Mouse (Mus musculus): ENCODE measurements around the gene Pjvk. TPM values are rescaled to one million over a fixed set of nuclear protein-coding genes. Genes with fewer than 3 reads are reported as not detected.

The Pjvk gene
- polyA plus RNA-seq, 1 experiment from 2014 or later, result 0.45 TPM

DNA sequence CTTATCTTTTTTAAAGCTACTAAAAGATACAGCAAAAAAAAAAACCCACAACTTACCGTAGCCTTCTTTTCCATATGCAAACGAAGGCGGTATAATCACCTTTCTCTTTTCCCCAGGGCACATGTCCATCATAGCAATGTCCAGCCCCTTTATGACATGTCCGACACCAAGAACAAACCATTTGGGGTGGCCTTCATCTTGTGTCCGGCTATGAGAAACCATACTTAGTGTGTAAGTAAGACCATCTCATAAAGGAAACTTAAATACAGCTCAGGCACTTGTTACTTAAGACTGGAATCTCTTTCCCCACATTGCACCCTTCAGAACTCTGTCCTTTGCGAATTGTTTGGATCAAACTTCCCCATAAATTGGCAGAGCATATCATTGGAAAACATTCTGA, 23.4 kb downstream of the Pjvk start:
- peak overlapping the region; percentile 69 for H3K4me2 ChIP-seq
- peak overlapping the region; percentile 56 for H3K4me3 ChIP-seq
- H3K27me3 ChIP-seq, result no peaks in the 10 kb centered on the region
- H3K27ac ChIP-seq, result 0 out of 2 replicates have a peak overlapping the region, but pooled peaks have one; percentile 83
- H3K9ac ChIP-seq, result peak overlapping the region; percentile 76
- peaks cover 11% of the 10 kb centered on the region; the same call in 1 of the 2 replicates for H3K36me3 ChIP-seq
- peaks cover 21% of the 10 kb centered on the region for H3K4me1 ChIP-seq
- WGBS, result 89% methylated on average over 6 of the region's 6 CpGs
- no peaks in the 10 kb centered on the region for H3K9me3 ChIP-seq
- no peak for ATAC-seq (ENCODE audit: insufficient number of reproducible peaks, insufficient read depth, low FRiP score, low TSS enrichment, low read depth)

DNA sequence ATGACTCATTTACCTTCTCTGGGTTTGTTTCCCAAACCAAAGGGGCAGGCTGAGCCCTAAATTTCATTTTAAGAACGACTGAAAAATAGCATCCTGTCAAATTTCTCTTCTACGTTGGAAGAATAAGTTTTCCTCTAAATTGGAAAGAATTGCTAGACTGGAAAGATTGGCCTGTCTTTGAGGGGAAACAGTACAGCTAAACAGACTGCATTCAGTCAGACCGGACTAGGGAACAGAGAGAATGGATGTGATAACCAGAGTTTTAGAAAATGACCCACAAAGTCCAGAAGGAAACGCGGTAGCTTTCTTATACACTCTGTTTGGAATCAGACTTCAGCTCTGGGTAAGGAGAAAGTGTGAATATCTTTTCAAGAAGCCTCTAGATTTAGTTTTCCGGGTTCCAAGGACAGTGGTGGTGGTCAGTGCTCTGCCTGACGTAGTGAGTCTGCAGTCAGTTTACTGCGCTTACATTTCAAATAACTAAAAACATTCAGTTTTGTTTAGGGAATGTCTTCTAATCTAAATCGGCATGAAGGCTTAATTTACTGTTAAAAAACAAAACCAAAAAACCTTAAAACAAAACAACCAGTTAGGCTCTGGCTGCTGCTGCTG, 24.0 kb downstream of the Pjvk start:
- no peaks in the 10 kb centered on the region for H3K9me3 ChIP-seq
- peak overlapping the region; percentile 56 for H3K4me3 ChIP-seq
- no peaks in the 10 kb centered on the region for H3K27me3 ChIP-seq
- H3K4me1 ChIP-seq, result peaks cover 24% of the 10 kb centered on the region
- peak overlapping the region; percentile 69 for H3K4me2 ChIP-seq
- peak overlapping the region; percentile 83 for H3K27ac ChIP-seq
- H3K9ac ChIP-seq, result peak overlapping the region; percentile 76
- peaks cover 6% of the 10 kb centered on the region; the same call in 1 of the 2 replicates for H3K36me3 ChIP-seq
- no peak for ATAC-seq (ENCODE audit: insufficient number of reproducible peaks, insufficient read depth, low FRiP score, low TSS enrichment, low read depth)
- 20% methylated on average over 9 of the region's 9 CpGs for WGBS

DNA sequence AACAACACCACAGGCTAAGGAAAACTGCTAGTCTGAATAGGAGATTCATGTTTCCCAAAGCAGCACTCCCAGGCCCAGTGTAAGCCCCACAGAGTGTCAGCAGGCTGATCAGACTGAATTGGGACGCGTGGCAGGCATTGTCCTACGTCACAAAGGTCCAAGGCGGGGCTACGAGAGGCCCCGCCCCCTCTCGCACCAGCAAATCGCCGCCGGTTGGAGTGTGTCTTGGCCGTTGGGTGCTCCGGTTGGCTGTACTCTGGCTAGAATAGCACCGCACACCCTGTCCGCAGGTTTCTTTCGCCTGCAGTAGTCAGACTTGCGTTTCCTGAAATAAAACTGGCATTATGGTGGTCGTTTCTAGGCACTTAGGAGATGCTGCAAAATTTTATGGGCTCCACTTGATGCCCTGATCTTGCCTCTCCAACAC, 24.7 kb downstream of the Pjvk start, which contains the start of gene Fkbp7:
TSS of gene Fkbp7 (minus strand) at position 151 of the 427 bp plus-strand sequence.
- Histone ChIP-seq H3K9me3 (no peaks in the 10 kb centered on the region), H3K27ac (peak within 1 kb of the TSS; percentile 83), H3K27me3 (no peaks in the 10 kb centered on the region), H3K4me3 (peak within 1 kb of the TSS; percentile 56), H3K36me3 (peaks cover 4% of the 10 kb centered on the region; the same call in 1 of the 2 replicates), H3K4me1 (peaks cover 26% of the 10 kb centered on the region), H3K4me2 (peak within 1 kb of the TSS; percentile 69), H3K9ac (peak within 1 kb of the TSS; percentile 76)
- WGBS, result under 1% methylated on average over 17 of the region's 17 CpGs
- peak; percentile 92 for ATAC-seq (ENCODE audit: insufficient number of reproducible peaks, insufficient read depth, low FRiP score, low TSS enrichment, low read depth)

DNA sequence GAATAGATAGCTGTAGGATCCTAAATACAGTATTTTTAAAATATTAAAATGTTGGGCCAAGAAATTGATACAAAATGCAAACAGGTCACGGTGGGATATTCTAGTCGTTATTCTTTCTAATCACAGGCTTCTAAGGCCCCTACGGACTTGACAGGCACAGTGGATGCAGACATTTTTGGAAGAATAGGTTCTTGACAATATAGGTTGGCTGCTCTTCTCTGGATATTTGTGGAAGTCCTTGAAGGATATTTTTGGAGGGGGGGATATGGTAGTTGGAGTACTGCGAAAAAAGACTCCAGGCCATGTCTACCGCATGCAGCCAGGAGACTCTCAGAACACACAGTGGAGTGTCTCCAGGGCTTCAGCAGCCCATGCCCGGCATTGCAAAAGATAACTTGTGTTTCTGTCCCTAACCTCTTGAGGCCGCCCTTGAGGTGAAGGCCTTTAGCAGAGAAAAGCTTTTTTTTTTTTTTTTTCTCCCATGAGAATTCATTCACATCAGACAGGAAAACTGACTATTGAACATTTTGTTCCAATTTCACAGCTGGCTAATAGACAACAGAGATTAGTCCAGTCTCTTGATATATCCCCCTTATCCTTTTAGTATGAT, 25.3 kb downstream of the Pjvk start:
- no peak overlapping the region for H3K9ac ChIP-seq
- H3K36me3 ChIP-seq, result peaks cover 5% of the 10 kb centered on the region
- no peak for ATAC-seq (ENCODE audit: insufficient number of reproducible peaks, insufficient read depth, low FRiP score, low TSS enrichment, low read depth)
- H3K27ac ChIP-seq, result peak overlapping the region; percentile 83; the same call in 1 of the 2 replicates
- 35% methylated on average over 7 of the region's 7 CpGs for WGBS
- H3K4me1 ChIP-seq, result peaks cover 26% of the 10 kb centered on the region
- H3K9me3 ChIP-seq, result no peaks in the 10 kb centered on the region
- peak overlapping the region; percentile 69 for H3K4me2 ChIP-seq
- H3K4me3 ChIP-seq, result peak overlapping the region; percentile 56
- H3K27me3 ChIP-seq, result no peaks in the 10 kb centered on the region

DNA sequence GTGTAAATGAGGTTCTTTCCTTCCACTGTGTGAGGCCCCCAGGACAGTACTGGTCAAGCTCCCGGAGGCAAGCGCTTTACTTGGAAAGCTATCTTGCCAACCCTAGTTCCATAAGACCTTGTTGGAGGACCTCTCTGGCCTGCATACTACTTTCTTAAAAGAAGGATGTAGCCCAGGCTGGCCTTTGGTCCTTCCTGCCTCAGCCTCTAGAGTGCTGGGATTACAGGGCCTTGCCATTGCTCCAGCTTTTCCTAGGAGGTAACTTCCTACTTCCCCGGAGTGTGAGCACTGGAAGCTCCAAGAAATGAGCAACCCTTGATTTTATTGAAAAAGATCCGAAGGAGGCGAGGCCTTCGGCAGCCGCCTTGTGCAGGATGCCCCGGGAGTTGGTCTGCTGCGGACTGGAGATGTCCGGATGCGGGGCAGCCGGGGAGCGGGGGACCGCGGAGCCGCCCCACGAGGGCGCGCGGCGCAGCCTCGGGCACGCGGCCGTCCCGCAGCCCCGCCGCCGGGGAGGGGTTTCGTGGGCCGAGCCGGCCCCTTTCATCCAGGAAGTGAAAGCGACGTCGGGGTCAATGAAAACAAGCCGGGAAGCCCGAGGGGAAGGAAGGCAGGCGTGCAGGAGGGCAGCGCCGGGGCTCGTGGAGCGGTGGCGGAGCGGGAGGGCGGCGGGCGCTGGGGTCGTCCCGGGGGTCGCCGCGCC, 26.6 kb downstream of the Pjvk start, which contains the start of gene Plekha3:
TSS of gene Plekha3 (plus strand) at position 557 of the 703 bp plus-strand sequence.
- WGBS, result 4% methylated on average over 52 of the region's 52 CpGs
- Histone ChIP-seq H3K9me3 (no peaks in the 10 kb centered on the region), H3K36me3 (peaks cover 9% of the 10 kb centered on the region; the same call in 1 of the 2 replicates), H3K27me3 (no peaks in the 10 kb centered on the region), H3K4me1 (peaks cover 26% of the 10 kb centered on the region), H3K4me3 (peak within 1 kb of the TSS; percentile 91), H3K9ac (peak within 1 kb of the TSS; percentile 93), H3K27ac (peak within 1 kb of the TSS; percentile 81), H3K4me2 (peak within 1 kb of the TSS; percentile 71)
- peak; percentile 71; the same call in 1 of the 2 replicates for ATAC-seq (ENCODE audit: insufficient number of reproducible peaks, insufficient read depth, low FRiP score, low TSS enrichment, low read depth)

DNA sequence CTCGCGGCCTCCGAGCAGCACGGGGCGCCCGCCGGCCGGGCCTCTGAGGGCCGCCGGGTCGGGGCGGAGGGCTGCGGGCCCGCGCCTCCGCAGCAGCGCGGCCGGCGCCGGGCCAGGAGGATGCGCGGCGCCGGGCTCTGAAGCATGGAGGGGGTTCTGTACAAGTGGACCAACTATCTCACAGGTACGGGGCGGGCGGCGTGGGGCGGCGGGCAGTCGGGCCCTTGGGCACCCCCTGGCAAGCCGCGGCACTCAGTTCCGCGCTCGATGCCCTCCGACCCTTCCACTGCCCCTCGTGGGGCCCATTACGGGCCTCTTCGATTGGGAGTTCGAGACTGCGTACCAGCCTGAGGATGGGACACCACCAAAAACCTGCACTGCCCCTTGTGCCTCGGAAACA, 27.2 kb downstream of the Pjvk start:
- Histone ChIP-seq H3K4me1 (peaks cover 26% of the 10 kb centered on the region), H3K9ac (peak overlapping the region; percentile 93), H3K4me3 (peak overlapping the region; percentile 91), H3K27me3 (no peaks in the 10 kb centered on the region), H3K9me3 (no peaks in the 10 kb centered on the region), H3K4me2 (peak overlapping the region; percentile 71), H3K27ac (peak overlapping the region; percentile 81), H3K36me3 (peaks cover 14% of the 10 kb centered on the region; the same call in 1 of the 2 replicates)
- WGBS, result 1% methylated on average over 43 of the region's 44 CpGs
- no peak for ATAC-seq (ENCODE audit: insufficient number of reproducible peaks, insufficient read depth, low FRiP score, low TSS enrichment, low read depth)

DNA sequence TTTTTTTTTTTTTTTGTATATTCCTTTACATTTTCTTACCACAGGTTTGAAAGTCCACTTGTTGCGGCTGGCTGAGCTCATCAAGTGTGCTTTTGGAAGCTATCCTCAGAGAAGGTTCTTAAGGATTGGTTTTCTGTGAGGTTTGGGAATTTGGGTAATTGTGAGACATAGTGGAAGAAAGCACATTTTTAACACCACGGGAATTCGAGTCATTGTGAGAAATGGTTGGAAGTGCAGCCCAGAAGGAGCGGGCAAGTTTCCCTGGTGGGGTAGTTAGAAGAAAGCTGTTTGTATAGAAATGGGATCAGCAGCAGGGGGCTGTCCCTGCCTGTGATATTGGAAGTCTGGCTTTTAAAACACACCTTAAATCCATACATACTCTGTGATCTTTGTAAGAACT, 27.7 kb downstream of the Pjvk start:
- H3K9ac ChIP-seq, result peak overlapping the region; percentile 93
- no peak for ATAC-seq (ENCODE audit: insufficient number of reproducible peaks, insufficient read depth, low FRiP score, low TSS enrichment, low read depth)
- H3K4me3 ChIP-seq, result peak overlapping the region; percentile 91
- peaks cover 16% of the 10 kb centered on the region; the same call in 1 of the 2 replicates for H3K36me3 ChIP-seq
- H3K27me3 ChIP-seq, result no peaks in the 10 kb centered on the region
- H3K27ac ChIP-seq, result no peak overlapping the region
- H3K9me3 ChIP-seq, result no peaks in the 10 kb centered on the region
- WGBS, result 7% methylated on average over 4 of the region's 4 CpGs
- H3K4me2 ChIP-seq, result peak overlapping the region; percentile 71
- H3K4me1 ChIP-seq, result peaks cover 26% of the 10 kb centered on the region

DNA sequence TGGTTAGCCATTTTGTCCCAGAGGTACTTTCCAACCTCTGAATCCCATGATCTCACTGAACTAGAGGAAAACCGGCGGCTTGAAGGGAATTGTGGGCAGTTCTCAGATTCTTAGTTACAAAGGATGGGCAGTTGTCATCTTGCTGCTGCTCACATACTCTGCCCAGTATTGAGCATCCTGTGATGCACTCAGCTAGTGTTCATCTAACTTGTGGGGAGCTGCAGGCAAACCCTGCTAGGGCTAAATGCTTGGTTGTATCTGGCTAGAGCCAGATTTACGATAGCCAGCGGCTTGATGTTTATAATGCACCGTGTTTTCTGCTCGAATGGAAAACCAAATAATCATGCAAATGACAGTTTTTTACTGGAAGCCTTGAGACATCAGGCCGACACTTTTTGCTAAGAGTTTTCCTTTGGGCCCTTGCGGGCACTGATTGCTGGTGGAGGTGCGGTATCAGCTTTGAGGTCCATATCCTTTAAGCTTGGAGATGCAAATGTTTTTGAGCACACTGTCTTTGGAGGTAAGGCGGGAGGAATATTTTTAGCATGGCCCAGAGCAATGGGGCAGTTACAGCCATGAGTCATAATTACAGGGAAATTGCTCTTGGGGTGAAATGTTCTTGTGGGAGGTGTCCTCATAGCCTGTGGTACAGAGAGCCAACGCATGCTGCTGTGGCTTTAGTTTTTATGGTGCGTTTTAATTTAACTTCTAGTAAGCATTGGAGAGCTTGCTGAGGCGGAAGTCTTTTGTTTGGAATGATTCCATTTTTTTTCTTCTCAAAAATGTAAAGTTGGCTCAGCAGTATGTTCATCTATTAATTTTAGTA, 28.3 kb downstream of the Pjvk start:
- 56% methylated on average over 13 of the region's 13 CpGs for WGBS
- H3K4me1 ChIP-seq, result peaks cover 25% of the 10 kb centered on the region
- no peaks in the 10 kb centered on the region for H3K9me3 ChIP-seq
- H3K9ac ChIP-seq, result peak overlapping the region; percentile 93
- no peak for ATAC-seq (ENCODE audit: insufficient number of reproducible peaks, insufficient read depth, low FRiP score, low TSS enrichment, low read depth)
- H3K4me3 ChIP-seq, result peak overlapping the region; percentile 91
- H3K27ac ChIP-seq, result no peak overlapping the region
- peaks cover 17% of the 10 kb centered on the region; the same call in 1 of the 2 replicates for H3K36me3 ChIP-seq
- no peaks in the 10 kb centered on the region for H3K27me3 ChIP-seq
- peak overlapping the region; percentile 71 for H3K4me2 ChIP-seq

DNA sequence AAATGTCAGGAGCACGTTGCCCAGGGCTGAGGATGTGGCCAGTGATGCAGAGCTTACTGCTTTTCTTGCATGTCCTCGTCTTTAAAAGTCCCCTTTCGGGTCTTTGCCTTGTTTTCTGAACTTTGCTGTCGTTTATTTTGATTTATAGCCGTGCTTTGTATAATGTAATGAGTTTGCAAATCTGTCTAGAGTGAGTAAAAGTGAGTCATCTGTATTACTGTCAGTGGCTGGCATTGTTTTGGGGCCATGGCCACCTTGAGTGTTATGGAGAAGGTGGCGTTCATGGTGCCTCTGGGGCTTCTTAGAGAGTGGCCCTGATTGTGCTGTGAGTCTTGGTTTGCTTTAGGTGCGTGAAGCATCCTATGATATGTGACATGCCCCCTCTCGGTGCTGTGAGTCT, 34.0 kb downstream of the Pjvk start:
- ATAC-seq (ENCODE audit: insufficient number of reproducible peaks, insufficient read depth, low FRiP score, low TSS enrichment, low read depth), result no peak
- H3K4me2 ChIP-seq, result no peak overlapping the region
- no peaks in the 10 kb centered on the region for H3K9me3 ChIP-seq
- H3K4me3 ChIP-seq, result no peak overlapping the region
- no peak overlapping the region for H3K27ac ChIP-seq
- no peaks in the 10 kb centered on the region for H3K27me3 ChIP-seq
- H3K36me3 ChIP-seq, result peaks cover 73% of the 10 kb centered on the region
- H3K9ac ChIP-seq, result no peak overlapping the region
- 94% methylated on average over 8 of the region's 8 CpGs for WGBS
- H3K4me1 ChIP-seq, result 0 out of 2 replicates have a peak, but pooled peaks cover 2% of the 10 kb centered on the region

DNA sequence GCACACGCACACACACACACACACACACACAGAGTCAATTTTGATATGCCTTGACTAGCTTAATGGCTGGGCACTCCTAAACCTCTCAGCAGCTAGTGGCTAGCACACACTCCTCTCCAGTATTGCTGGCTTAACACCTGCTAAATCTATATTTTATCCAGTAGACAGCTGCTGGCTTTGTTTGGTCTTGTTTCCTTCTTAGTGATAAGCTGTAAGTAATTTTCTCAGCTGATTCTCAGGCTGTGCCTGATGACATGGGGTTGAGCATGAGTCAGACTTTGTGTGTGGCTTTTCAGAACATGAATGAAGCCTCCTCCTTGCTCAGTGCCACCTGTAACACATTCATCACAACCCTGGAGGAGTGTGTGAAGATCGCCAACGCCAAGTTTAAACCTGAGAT, 38.7 kb downstream of the Pjvk start:
- WGBS, result 88% methylated on average over 3 of the region's 3 CpGs
- H3K9ac ChIP-seq, result no peak overlapping the region
- no peak for ATAC-seq (ENCODE audit: insufficient number of reproducible peaks, insufficient read depth, low FRiP score, low TSS enrichment, low read depth)

DNA sequence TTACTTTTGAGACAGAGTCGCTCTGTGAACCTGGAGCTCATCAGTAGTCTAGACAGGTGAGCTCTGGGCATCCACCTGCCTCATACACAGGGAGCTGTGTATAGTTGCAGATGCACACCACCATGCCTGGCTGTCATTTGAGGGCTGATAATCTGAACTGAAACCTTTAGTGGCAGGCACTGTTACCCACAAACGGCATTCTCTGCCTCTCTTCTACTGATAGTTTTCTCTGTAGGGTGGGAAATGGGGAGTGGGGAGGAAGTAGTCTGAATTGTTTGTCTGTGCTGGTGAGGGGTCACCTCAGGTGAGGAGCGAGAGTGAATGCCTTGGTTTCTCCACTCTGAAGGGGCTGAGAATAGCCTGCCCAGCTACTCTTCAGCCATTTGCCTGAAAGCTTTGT, 39.3 kb downstream of the Pjvk start:
- Histone ChIP-seq H3K27ac (no peak overlapping the region), H3K9me3 (no peaks in the 10 kb centered on the region), H3K4me1 (no peaks in the 10 kb centered on the region), H3K27me3 (no peaks in the 10 kb centered on the region), H3K9ac (no peak overlapping the region), H3K4me3 (no peak overlapping the region), H3K4me2 (no peak overlapping the region), H3K36me3 (peaks cover 84% of the 10 kb centered on the region)
- WGBS, result 79% methylated on average over 3 of the region's 3 CpGs
- ATAC-seq (ENCODE audit: insufficient number of reproducible peaks, insufficient read depth, low FRiP score, low TSS enrichment, low read depth), result no peak

More for the DNA sequence above, 38.7 kb downstream of the Pjvk start:
- no peaks in the 10 kb centered on the region for H3K9me3 ChIP-seq
- H3K4me2 ChIP-seq, result no peak overlapping the region
- no peaks in the 10 kb centered on the region for H3K27me3 ChIP-seq
- peaks cover 84% of the 10 kb centered on the region for H3K36me3 ChIP-seq
- no peak overlapping the region for H3K27ac ChIP-seq
- H3K4me1 ChIP-seq, result no peaks in the 10 kb centered on the region
- H3K4me3 ChIP-seq, result no peak overlapping the region
